Mouse (Mus musculus) bone marrow macrophage, adult 2 months (primary cell): ENCODE measurements around the gene Tspan9.

ENCODE experiments used
- CTCF ChIP-seq: IDR thresholded peaks from 2 replicates; pipeline ENCODE4 v1.5.1; 2012; ENCODE audit warnings: low read depth, mild to moderate bottlenecking, low read length, moderate library complexity
- POLR2A ChIP-seq: IDR thresholded peaks from 2 replicates; pipeline ENCODE4 v1.6.1; 2012; ENCODE audit warnings: mild to moderate bottlenecking, low read depth, low read length, borderline replicate concordance

GRCm38 (mm10) chr6:128121691-128122090, 21.7 kb downstream of the Tspan9 start:
- TF ChIP-seq CTCF (no peak), POLR2A (no peak)
